Mouse (Mus musculus) C2C12 (cell line): Measurements from ENCODE around the gene Rnf223. TPM values are rescaled to one million over a fixed set of nuclear protein-coding genes. Genes with fewer than 3 reads are reported as not detected.
"Not testable (repeated sequence)": the region's sequence is repeated elsewhere in the genome, so short reads cannot be mapped to it uniquely, and the experiment has no call there.

Experiments
- H3K27me3 ChIP-seq: one replicate; pipeline ENCODE4 v1.6.1; 2011; ENCODE audit not compliant: control insufficient read depth, insufficient read depth, insufficient read length
- H3K36me3 ChIP-seq: one replicate; pipeline ENCODE4 v1.6.1; 2011; ENCODE audit not compliant: control insufficient read depth, insufficient read depth
- H3K4me3 ChIP-seq: one replicate; pipeline ENCODE4 v1.5.1; 2011; ENCODE audit warnings: mild to moderate bottlenecking, control low read depth; ENCODE audit not compliant: poor library complexity, insufficient read depth, severe bottlenecking
- H3K79me2 ChIP-seq: one replicate; pipeline ENCODE4 v1.6.1; 2011; ENCODE audit not compliant: control insufficient read depth, insufficient read depth
- H3K79me3 ChIP-seq: one replicate; pipeline ENCODE4 v1.6.1; 2011; ENCODE audit warnings: low read depth, control low read depth
- H3ac ChIP-seq: one replicate; pipeline ENCODE3; 2011; ENCODE audit warnings: low read depth; ENCODE audit not compliant: control insufficient read depth, insufficient read length
- CEBPB ChIP-seq: IDR thresholded peaks from one replicate; pipeline ENCODE4 v1.6.1; 2011; ENCODE audit warnings: low read depth, mild to moderate bottlenecking, control low read depth, moderate library complexity
- CTCF ChIP-seq: IDR thresholded peaks from one replicate; pipeline ENCODE4 v1.5.1; 2011; ENCODE audit not compliant: control insufficient read depth, insufficient read depth, insufficient read length
- FOSL1 ChIP-seq: IDR thresholded peaks from one replicate; pipeline ENCODE4 v1.8.0; 2011; ENCODE audit warnings: mild to moderate bottlenecking, low read length; ENCODE audit not compliant: poor library complexity, insufficient read depth, severe bottlenecking
- MAX ChIP-seq: IDR thresholded peaks from one replicate; pipeline ENCODE4 v1.6.1; 2011; ENCODE audit warnings: mild to moderate bottlenecking, control low read depth
- MYOD1 ChIP-seq: IDR thresholded peaks from one replicate; pipeline ENCODE4 v1.6.1; 2011; ENCODE audit warnings: low read depth; ENCODE audit not compliant: control insufficient read depth, insufficient read length
- MYOG ChIP-seq: IDR thresholded peaks from one replicate; pipeline ENCODE4 v1.6.1; 2011; ENCODE audit not compliant: control insufficient read depth, insufficient read length; ENCODE audit errors: extremely low read depth
- USF1 ChIP-seq: IDR thresholded peaks from one replicate; pipeline ENCODE4 v1.6.1; 2011; ENCODE audit warnings: low read depth, mild to moderate bottlenecking, control low read depth, moderate library complexity
- polyA plus RNA-seq: library from polyadenylated mRNA; unstranded; fragments of >200 nt; fragmentation: generic; extraction: Trizol; gene quantifications from one replicate; pipeline ENCODE4 v1.2.1, GENCODE M21; 2012; ENCODE audit warnings: missing spikeins

Gene Rnf223
- polyA plus RNA-seq, 1 experiment: 0.40 TPM

DNA sequence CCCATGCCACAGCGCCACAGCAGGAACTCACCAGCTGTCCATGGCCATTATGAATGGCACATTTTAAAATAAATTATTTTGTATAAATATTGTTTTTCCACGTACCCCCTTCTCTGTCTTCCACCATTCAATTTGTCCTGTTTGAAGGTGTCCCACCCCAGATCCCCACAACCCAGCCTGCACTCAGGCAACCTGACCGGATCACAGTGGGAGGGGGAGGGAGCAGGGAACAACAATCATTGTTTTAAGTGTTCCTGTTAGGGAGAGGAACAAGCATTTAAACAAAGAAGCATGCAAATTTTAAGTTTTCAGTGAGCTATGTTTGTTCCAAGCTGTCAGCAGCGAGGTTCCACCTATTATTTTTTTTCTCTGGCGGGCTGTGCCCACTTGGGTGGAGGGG, 3.0 kb downstream of the Rnf223 start:
- no peak for TF ChIP-seq MYOG
- TF ChIP-seq CTCF: no peak
- no peak for TF ChIP-seq USF1
- TF ChIP-seq FOSL1: no peak
- TF ChIP-seq MAX: no peak
- TF ChIP-seq MYOD1: no peak
- TF ChIP-seq CEBPB: no peak
- H3ac ChIP-seq: no peak overlapping the region

DNA sequence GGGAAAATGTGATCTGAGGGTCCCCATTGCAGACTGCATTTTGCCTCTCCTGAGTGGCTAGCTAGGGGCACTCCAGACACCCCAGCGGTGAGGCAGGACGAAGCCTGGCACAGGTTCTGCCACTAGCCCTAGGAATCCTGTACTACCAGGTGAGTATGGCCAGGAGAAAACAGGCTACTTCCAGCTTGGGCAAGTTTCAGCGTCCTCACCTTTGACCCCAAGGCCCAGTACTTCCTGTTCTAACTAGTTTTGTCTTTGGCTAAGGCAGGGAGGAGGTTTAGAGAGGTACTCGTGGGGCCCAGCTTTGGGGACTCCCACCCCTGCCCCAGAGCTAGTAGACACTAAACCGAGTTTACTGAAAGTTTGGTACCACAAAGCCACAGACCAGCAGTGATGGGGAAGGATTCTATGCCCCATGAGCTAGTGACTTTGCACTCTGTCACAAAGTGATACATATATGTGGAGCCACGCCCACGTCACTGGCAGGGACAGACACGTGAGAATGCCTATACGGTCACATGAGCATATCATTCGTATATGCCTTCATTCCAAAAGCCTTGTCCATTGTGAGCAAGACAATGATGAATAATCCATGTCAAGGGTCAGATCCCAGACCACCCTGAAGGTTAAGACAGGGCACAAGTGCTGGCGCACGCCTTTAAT, 3.8 kb downstream of the Rnf223 start:
- H3K27me3 ChIP-seq: no peaks in the 10 kb centered on the region
- H3K79me2 ChIP-seq: no peaks in the 10 kb centered on the region
- H3K36me3 ChIP-seq: no peaks in the 10 kb centered on the region
- H3K4me3 ChIP-seq: no peak overlapping the region
- H3ac ChIP-seq: no peak overlapping the region
- no peaks in the 10 kb centered on the region for H3K79me3 ChIP-seq
- no peak for TF ChIP-seq USF1
- no peak for TF ChIP-seq MYOG
- TF ChIP-seq FOSL1: no peak
- TF ChIP-seq MYOD1: no peak
- no peak for TF ChIP-seq CTCF
- TF ChIP-seq MAX: no peak
- no peak for TF ChIP-seq CEBPB

More for the DNA sequence above, 3.0 kb downstream of the Rnf223 start:
- no peak overlapping the region for H3K4me3 ChIP-seq
- H3K79me3 ChIP-seq: no peaks in the 10 kb centered on the region
- no peaks in the 10 kb centered on the region for H3K79me2 ChIP-seq
- no peaks in the 10 kb centered on the region for H3K36me3 ChIP-seq
- H3K27me3 ChIP-seq: no peaks in the 10 kb centered on the region

DNA sequence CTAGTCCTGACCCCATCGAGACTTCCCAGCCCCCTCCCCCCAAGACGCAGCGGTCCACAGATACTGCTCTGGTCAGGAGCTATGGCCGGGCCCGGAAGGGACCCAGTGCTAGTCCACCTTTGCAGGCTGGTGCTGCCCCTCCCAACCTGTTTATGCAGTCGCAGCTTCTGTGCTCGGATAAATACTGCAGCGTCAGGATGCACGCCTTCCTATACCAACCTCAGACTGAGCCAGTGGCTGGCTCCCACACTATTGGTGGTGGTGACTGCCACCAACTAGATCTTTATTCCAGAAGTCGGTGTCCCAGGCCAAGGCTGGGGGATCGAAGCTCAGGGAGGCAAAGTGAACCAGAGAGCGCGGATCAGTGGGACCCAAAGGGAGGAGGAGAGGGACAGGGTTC, 4.8 kb downstream of the Rnf223 start:
- no peaks in the 10 kb centered on the region for H3K36me3 ChIP-seq
- no peak overlapping the region for H3ac ChIP-seq
- H3K4me3 ChIP-seq: no peak overlapping the region
- H3K79me2 ChIP-seq: no peaks in the 10 kb centered on the region
- no peaks in the 10 kb centered on the region for H3K79me3 ChIP-seq
- TF ChIP-seq FOSL1 (no peak), CEBPB (no peak), MAX (no peak), CTCF (no peak), MYOD1 (no peak), USF1 (no peak)
- no peaks in the 10 kb centered on the region for H3K27me3 ChIP-seq

DNA sequence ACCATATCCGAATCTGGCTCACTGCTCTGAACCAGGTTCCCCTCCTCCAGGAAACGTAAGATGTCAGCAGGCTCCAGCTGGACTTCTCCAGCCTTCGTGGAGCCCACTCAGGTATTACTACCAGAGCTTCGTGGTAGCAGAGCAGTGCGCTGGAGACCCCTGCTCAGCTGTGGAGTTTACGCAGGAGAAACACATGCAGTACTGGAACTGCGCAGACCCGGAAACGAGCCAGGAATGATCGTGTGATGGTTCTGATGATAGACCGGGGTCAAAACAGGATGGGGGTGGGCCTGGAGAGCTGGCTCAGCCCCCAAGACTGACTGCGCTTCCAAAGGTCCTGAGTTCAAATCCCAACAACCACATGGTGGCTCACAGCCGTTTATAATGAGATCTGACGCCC, 5.5 kb downstream of the Rnf223 start:
- Histone ChIP-seq H3K79me2 (no peaks in the 10 kb centered on the region), H3K36me3 (no peaks in the 10 kb centered on the region), H3ac (no peak overlapping the region), H3K4me3 (no peak overlapping the region), H3K27me3 (no peaks in the 10 kb centered on the region), H3K79me3 (no peaks in the 10 kb centered on the region)
- TF ChIP-seq MYOD1 (no peak), CEBPB (no peak)

DNA sequence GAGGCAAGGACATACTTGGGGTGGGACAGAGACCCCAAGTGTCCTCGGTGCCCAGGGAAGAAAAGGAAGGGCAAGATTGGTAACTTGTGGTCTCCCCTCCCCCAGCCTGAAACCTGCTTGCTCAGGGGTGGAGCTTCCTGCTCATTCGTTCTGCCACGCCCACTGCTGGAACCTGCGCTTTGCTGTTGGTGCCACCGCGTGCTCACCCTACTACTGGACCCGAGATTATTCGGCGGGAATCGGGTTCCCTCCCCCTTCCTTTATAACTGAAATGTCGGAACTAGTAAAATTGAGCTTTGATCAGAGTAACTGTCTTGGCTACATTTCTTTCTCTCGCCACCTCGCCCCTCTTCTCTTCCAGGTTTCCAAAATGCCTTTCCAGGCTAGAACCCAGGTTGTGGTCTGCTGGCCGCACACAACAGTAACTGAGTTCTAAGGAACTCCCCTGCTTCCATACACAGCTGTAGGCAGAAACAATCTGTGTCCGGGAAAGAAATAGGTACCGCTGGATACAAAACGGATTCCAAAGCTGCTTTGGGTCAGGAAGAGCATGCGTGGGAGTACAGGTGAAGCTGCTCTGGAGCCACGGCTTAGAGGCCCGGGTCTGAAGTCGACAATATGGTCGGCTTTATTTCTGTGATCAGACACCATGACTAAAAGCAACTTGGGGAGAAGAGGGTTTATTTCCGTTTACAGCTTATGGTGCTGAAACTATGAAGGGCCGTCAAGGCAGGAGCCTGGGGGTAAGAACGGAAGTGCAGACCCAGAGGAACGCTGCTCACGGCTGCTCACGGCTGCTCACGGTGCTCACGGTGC, 6.2 kb downstream of the Rnf223 start:
- H3K27me3 ChIP-seq: no peaks in the 10 kb centered on the region
- no peak overlapping the region for H3ac ChIP-seq
- H3K79me3 ChIP-seq: no peaks in the 10 kb centered on the region
- H3K79me2 ChIP-seq: no peaks in the 10 kb centered on the region
- TF ChIP-seq CEBPB: no peak
- TF ChIP-seq CTCF: no peak
- TF ChIP-seq FOSL1: no peak
- no peak for TF ChIP-seq MYOD1
- TF ChIP-seq MAX: no peak
- TF ChIP-seq MYOG: no peak
- TF ChIP-seq USF1: no peak
- H3K4me3 ChIP-seq: no peak overlapping the region
- no peaks in the 10 kb centered on the region for H3K36me3 ChIP-seq

DNA sequence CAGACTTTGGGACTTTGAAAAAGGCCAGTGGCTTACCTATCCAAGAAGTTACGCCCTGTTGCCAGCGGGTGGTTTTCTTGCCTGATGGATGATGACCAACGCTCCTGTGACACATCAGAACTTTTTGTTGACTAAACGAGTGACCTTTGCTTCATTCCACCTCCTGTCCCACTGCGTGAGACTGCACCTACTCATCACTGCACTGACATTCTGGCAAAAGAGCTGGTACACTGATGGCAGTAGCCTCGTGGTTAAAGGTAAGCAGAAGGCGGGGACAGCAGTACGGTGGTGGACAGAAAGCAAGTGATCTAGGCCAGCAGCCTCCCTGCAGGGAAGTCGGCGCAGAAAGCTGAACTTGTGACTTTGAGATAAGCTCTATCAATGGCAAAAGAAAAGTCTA, 20.6 kb downstream of the Rnf223 start:
- not testable (repeated sequence) for H3K36me3 ChIP-seq, H3K4me3 ChIP-seq, H3K79me3 ChIP-seq, H3K27me3 ChIP-seq, H3K79me2 ChIP-seq, H3ac ChIP-seq
